In the genomic region with DNA sequence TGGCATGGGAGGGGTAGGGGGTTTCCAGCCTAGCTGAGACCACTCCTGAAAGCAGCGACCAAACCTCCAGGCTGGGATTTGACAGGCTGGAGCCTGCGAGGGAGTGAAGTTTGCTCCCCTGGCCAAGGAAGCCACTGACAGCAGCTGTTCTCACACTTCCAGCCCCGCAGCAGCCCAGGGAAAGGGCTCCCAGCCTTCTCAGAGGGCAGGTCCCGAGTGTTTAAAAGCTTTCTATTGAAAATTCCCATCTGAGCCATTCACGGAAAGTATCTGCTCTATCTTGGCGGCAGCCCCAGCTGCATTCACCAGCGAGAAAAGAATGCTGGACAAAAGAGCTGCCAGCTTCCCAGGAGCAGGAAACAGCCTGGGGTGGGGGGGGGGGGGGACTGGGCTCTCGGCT, we compare ENCODE assay signal across 8 mouse cellular contexts. TPM values are rescaled to one million over a fixed set of nuclear protein-coding genes. Genes with fewer than 3 reads are reported as not detected.
DNase-seq lines count a peak whose midpoint lies in the region; ATAC-seq and TF ChIP-seq lines count a peak whose summit lies in the region.

No protein-coding gene starts in this region.

- peak; percentile 45 for ATAC-seq in forebrain, embryonic 11.5 days (replicated peaks; ENCODE audit: low FRiP score)
- peak; percentile 66 for ATAC-seq in hindbrain, embryonic 16.5 days
- ATAC-seq in neural tube, embryonic 11.5 days (ENCODE audit: insufficient read depth, low FRiP score, low TSS enrichment): peak; percentile 22; the same call in 1 of the 2 replicates
- no peak for ATAC-seq in granulocyte monocyte progenitor cell, adult 5-6 weeks (replicated peaks; ENCODE audit: poor library complexity, severe bottlenecking)

- no peak for TF ChIP-seq CTCF in layer of hippocampus, adult 2 months (conservative IDR thresholded peaks at IDR 0.05)

- no peaks in the 10 kb centered on the region for H3K27me3 ChIP-seq in forebrain, embryonic 11.5 days (ENCODE audit: control insufficient read depth, insufficient read depth, low read length)
- H3K27me3 ChIP-seq in hindbrain, embryonic 16.5 days (replicated peaks; ENCODE audit: control insufficient read depth, insufficient read depth, low read length): no peaks in the 10 kb centered on the region
- H3K27me3 ChIP-seq in neural tube, embryonic 11.5 days (ENCODE audit: control insufficient read depth, insufficient read depth, low read length): no peaks in the 10 kb centered on the region

- 0 out of 2 replicates have a peak overlapping the region, but pooled peaks have one; percentile 21 for H3K4me2 ChIP-seq in forebrain, embryonic 11.5 days (ENCODE audit: low read depth, low read length, severe bottlenecking)
- no peak overlapping the region; the same call in 1 of the 2 replicates for H3K4me2 ChIP-seq in hindbrain, embryonic 16.5 days (ENCODE audit: low read length)
- H3K4me2 ChIP-seq in neural tube, embryonic 11.5 days (ENCODE audit: low read depth): no peak overlapping the region

- H3K4me1 ChIP-seq in forebrain, embryonic 11.5 days (replicated peaks; ENCODE audit: control insufficient read depth, insufficient read depth, low read length): peaks cover 36% of the 10 kb centered on the region
- peaks cover 23% of the 10 kb centered on the region for H3K4me1 ChIP-seq in hindbrain, embryonic 16.5 days (ENCODE audit: control insufficient read depth, insufficient read depth, low read depth, low read length)
- H3K4me1 ChIP-seq in neural tube, embryonic 11.5 days (ENCODE audit: control insufficient read depth, insufficient read depth, low read length): peaks cover 23% of the 10 kb centered on the region

- no peaks in the 10 kb centered on the region for H3K9me3 ChIP-seq in forebrain, embryonic 11.5 days (ENCODE audit: control insufficient read depth, low read length)
- no peaks in the 10 kb centered on the region for H3K9me3 ChIP-seq in hindbrain, embryonic 16.5 days (ENCODE audit: control insufficient read depth, low read length)
- H3K9me3 ChIP-seq in neural tube, embryonic 11.5 days (ENCODE audit: control insufficient read depth, low read length): no peaks in the 10 kb centered on the region

- peak overlapping the region; percentile 51 for H3K27ac ChIP-seq in layer of hippocampus, adult 2 months
- peak overlapping the region; percentile 94 for H3K27ac ChIP-seq in forebrain, embryonic 11.5 days (ENCODE audit: low read depth, low read length)
- H3K27ac ChIP-seq in hindbrain, embryonic 16.5 days (ENCODE audit: low read depth, low read length): peak overlapping the region; percentile 71
- H3K27ac ChIP-seq in neural tube, embryonic 11.5 days (ENCODE audit: low read depth, low read length): peak overlapping the region; percentile 81

- no peaks in the 10 kb centered on the region for H3K36me3 ChIP-seq in forebrain, embryonic 11.5 days (ENCODE audit: control insufficient read depth, insufficient read depth, low read length)
- H3K36me3 ChIP-seq in hindbrain, embryonic 16.5 days (ENCODE audit: control insufficient read depth, insufficient read depth, low read length): no peaks in the 10 kb centered on the region
- no peaks in the 10 kb centered on the region for H3K36me3 ChIP-seq in neural tube, embryonic 11.5 days (ENCODE audit: control insufficient read depth, insufficient read depth, low read length)

- WGBS in forebrain, embryonic 11.5 days: 4% methylated on average over 8 of the region's 8 CpGs
- 10% methylated on average over 7 of the region's 8 CpGs for WGBS in hindbrain, embryonic 16.5 days
- WGBS in neural tube, embryonic 11.5 days: 6% methylated on average over 8 of the region's 8 CpGs

- H3K4me3 ChIP-seq in layer of hippocampus, adult 2 months: no peak overlapping the region
- H3K4me3 ChIP-seq in forebrain, embryonic 11.5 days (ENCODE audit: low read depth, low read length): no peak overlapping the region
- H3K4me3 ChIP-seq in hindbrain, embryonic 16.5 days (ENCODE audit: low read length): no peak overlapping the region
- H3K4me3 ChIP-seq in neural tube, embryonic 11.5 days (ENCODE audit: low read depth, low read length): no peak overlapping the region

- peak overlapping the region; percentile 37; the same call in 1 of the 2 replicates for H3K9ac ChIP-seq in forebrain, embryonic 11.5 days (ENCODE audit: low read length)
- H3K9ac ChIP-seq in hindbrain, embryonic 16.5 days (ENCODE audit: low read depth, low read length): no peak overlapping the region
- no peak overlapping the region; the same call in 1 of the 2 replicates for H3K9ac ChIP-seq in neural tube, embryonic 11.5 days (ENCODE audit: low read length)

- DNase-seq in layer of hippocampus, adult 2 months (ENCODE audit: low spot score in 2 of 2): peak in 1 of 2 experiments; percentile 39
- DNase-seq in layer of hippocampus, adult 9-10 months (ENCODE audit: low spot score): no peak
- DNase-seq in forebrain, embryonic 11.5 days (ENCODE audit: low spot score): peak; percentile 74
- peak; percentile 57 for DNase-seq in neural tube, embryonic 11.5 days (ENCODE audit: low spot score)
- DNase-seq in adrenal gland, postnatal 36 days: no peak
- DNase-seq in adrenal gland, adult 18-20 months (ENCODE audit: low spot score in 2 of 2): no peak

RNA-seq across cellular contexts. Expression of a gene that starts 25.2 kb away (rescaled TPM):
- total RNA-seq in layer of hippocampus, adult 2 months (2021): 100 to 1,000 TPM; 139 to 140 TPM
- 43.4 and 45.3 TPM in 2 replicates for polyA plus RNA-seq in forebrain, embryonic 11.5 days (2014; fragmentation: Nextera tagmentation; extraction: Ambion mirVana)
- polyA plus RNA-seq in hindbrain, embryonic 16.5 days (2015; fragmentation: Nextera tagmentation; extraction: Ambion mirVana): 77.6 and 78.6 TPM in 2 replicates
- polyA plus RNA-seq in neural tube, embryonic 11.5 days (2014; fragmentation: Nextera tagmentation; extraction: Ambion mirVana): 24.4 and 28.5 TPM in 2 replicates
- 50.2 and 58.8 TPM in 2 replicates for total RNA-seq in granulocyte monocyte progenitor cell, adult 5-6 weeks (2014; fragmentation: Nextera tagmentation)
- total RNA-seq in granulocyte monocyte progenitor cell, adult 5-6 weeks (2017): 53.7 and 72.7 TPM in 2 replicates
- total RNA-seq in adrenal gland, postnatal 36 days (2021): 10 to 100 TPM; 23.1 to 29.1 TPM
- total RNA-seq in adrenal gland, adult 18-20 months (2021): 10 to 100 TPM; 26.3 to 28.4 TPM

RNA-seq across cellular contexts. Expression of a gene that starts 53.8 kb away (rescaled TPM):
- total RNA-seq in layer of hippocampus, adult 2 months (2021): not detected
- polyA plus RNA-seq in forebrain, embryonic 11.5 days (2014; fragmentation: Nextera tagmentation; extraction: Ambion mirVana): not detected in 2 replicates
- not detected in 2 replicates for polyA plus RNA-seq in hindbrain, embryonic 16.5 days (2015; fragmentation: Nextera tagmentation; extraction: Ambion mirVana)
- polyA plus RNA-seq in neural tube, embryonic 11.5 days (2014; fragmentation: Nextera tagmentation; extraction: Ambion mirVana): not detected in 2 replicates
- total RNA-seq in granulocyte monocyte progenitor cell, adult 5-6 weeks (2014; fragmentation: Nextera tagmentation): not detected in 2 replicates
- not detected in 2 replicates for total RNA-seq in granulocyte monocyte progenitor cell, adult 5-6 weeks (2017)
- not detected for total RNA-seq in adrenal gland, postnatal 36 days (2021)
- not detected for total RNA-seq in adrenal gland, adult 18-20 months (2021)

Comparison
In these comparisons a context has a peak if more than half of its experiments do, and no peak if none do; other contexts are left out.
1. DNase-seq: peak in forebrain, embryonic 11.5 days (single experiment) and neural tube, embryonic 11.5 days (single experiment); none in layer of hippocampus, adult 9-10 months (single experiment), adrenal gland, postnatal 36 days (0 of 2) and adrenal gland, adult 18-20 months (0 of 2).
2. Peak in every context shown above with its lines, with median percentiles within 50 percentile points of each other: H3K27ac ChIP-seq.